Mouse (Mus musculus) limb, embryonic 14.5 days (tissue): ENCODE measurements around the gene Tent5b. TPM values are rescaled to one million over a fixed set of nuclear protein-coding genes. Genes with fewer than 3 reads are reported as not detected.

Source experiments
- ATAC-seq: fragments of 200-750 bp; cut with Nextera tagmentation; 2 replicates; pipeline ENCODE4 v1.8.0; 2017; ENCODE audit warnings: low read depth, moderate number of reproducible peaks, moderate TSS enrichment; ENCODE audit not compliant: low FRiP score
- DNase-seq: peaks from one replicate; pipeline ENCODE4 v3.0.0-alpha.2; 2015; ENCODE audit warnings: low spot score
- H3K27ac ChIP-seq: fragments of 300-500 bp; sonication (generic); replicated peaks from 2 replicates; pipeline ENCODE4 v1.5.1; 2014; ENCODE audit warnings: low read depth, mild to moderate bottlenecking, low read length, moderate library complexity, mixed read lengths
- H3K27me3 ChIP-seq: fragments of 300-500 bp; sonication (generic); 2 replicates; pipeline ENCODE4 v1.6.1; 2014; ENCODE audit warnings: low read length, mixed read lengths; ENCODE audit not compliant: control insufficient read depth, insufficient read depth
- H3K36me3 ChIP-seq: fragments of 300-500 bp; sonication (generic); 2 replicates; pipeline ENCODE4 v1.6.1; 2014; ENCODE audit warnings: mild to moderate bottlenecking, low read length, moderate library complexity, mixed read lengths; ENCODE audit not compliant: control insufficient read depth, insufficient read depth
- H3K4me1 ChIP-seq: fragments of 300-500 bp; sonication (generic); 2 replicates; pipeline ENCODE4 v1.6.1; 2014; ENCODE audit warnings: antibody characterized with exemption, low read length, mixed read lengths; ENCODE audit not compliant: control insufficient read depth, insufficient read depth
- H3K4me2 ChIP-seq: fragments of 300-500 bp; sonication (generic); replicated peaks from 2 replicates; pipeline ENCODE4 v1.6.1; 2014; ENCODE audit warnings: low read depth, mild to moderate bottlenecking, low read length, moderate library complexity; ENCODE audit not compliant: severe bottlenecking
- H3K4me3 ChIP-seq: fragments of 300-500 bp; sonication (generic); replicated peaks from 2 replicates; pipeline ENCODE4 v1.5.1; 2014; ENCODE audit warnings: low read length
- H3K9ac ChIP-seq: fragments of 300-500 bp; sonication (generic); 2 replicates; pipeline ENCODE4 v1.6.1; 2014; ENCODE audit warnings: mild to moderate bottlenecking, low read depth, low read length, moderate library complexity; ENCODE audit not compliant: severe bottlenecking
- H3K9me3 ChIP-seq: fragments of 300-500 bp; sonication (generic); 2 replicates; pipeline ENCODE4 v1.6.1; 2016; ENCODE audit warnings: low read length; ENCODE audit not compliant: control insufficient read depth
- POLR2A ChIP-seq: fragments of 200-500 bp; IDR thresholded peaks from 2 replicates; pipeline ENCODE4 v1.8.0; 2012; ENCODE audit warnings: inconsistent platforms, mild to moderate bottlenecking, moderate library complexity, borderline replicate concordance; ENCODE audit not compliant: insufficient read depth, insufficient read length; ENCODE audit errors: extremely low read depth
- WGBS: fragments of 180-500 bp; shearing (Covaris S2); extraction: QIAGEN DNeasy Blood & Tissue Kit; methylation state at CpG from one replicate; pipeline ENCODE4 v1.1.7; 2014; 5-methylcytosine and 5-hydroxymethylcytosine counted together
- polyA plus RNA-seq, 2 experiments: library from polyadenylated mRNA; depleted of rRNA in 1 of 2; stranded (reverse) in 1 of 2; unstranded in 1 of 2; fragments of >200 nt; fragmentation: Nextera tagmentation in 1 of 2; extraction: Ambion mirVana in 1 of 2; gene quantifications; 2 replicates each; pipeline versions ENCODE4 v1.2.1 to v1.2.3; 2012 to 2014

The Tent5b gene
- polyA plus RNA-seq, 2 experiments = 0.80 to 1.7 TPM

GRCm38 (mm10) chr4:133498160-133498724 is 18.3 kb downstream of the Tent5b start, which contains the start of gene Trnp1:
Gene Trnp1, minus strand, starts transcription at chr4:133498550.
- peak; percentile 93 for DNase-seq
- no peaks in the 10 kb centered on the region for H3K36me3 ChIP-seq
- H3K27ac ChIP-seq = no peak within 1 kb of the TSS
- peak within 1 kb of the TSS; percentile 68 for H3K9ac ChIP-seq
- peaks cover 15% of the 10 kb centered on the region for H3K4me1 ChIP-seq
- H3K9me3 ChIP-seq = no peaks in the 10 kb centered on the region
- peak within 1 kb of the TSS; percentile 99 for H3K4me2 ChIP-seq
- peak; percentile 93 for ATAC-seq
- peaks cover 54% of the 10 kb centered on the region for H3K27me3 ChIP-seq
- 0 out of 2 replicates have a peak, but pooled peaks have one; percentile 24 for TF ChIP-seq POLR2A
- WGBS = under 1% methylated on average over 32 of the region's 53 CpGs
- peak within 1 kb of the TSS; percentile 66 for H3K4me3 ChIP-seq

- no peaks in the 10 kb centered on the region for H3K9me3 ChIP-seq
- H3K4me2 ChIP-seq = no peak overlapping the region
- 54% methylated on average over 7 of the region's 7 CpGs for WGBS
- ATAC-seq (no peak), DNase-seq (no peak)
- no peak overlapping the region for H3K27ac ChIP-seq
- peaks cover 10% of the 10 kb centered on the region for H3K4me1 ChIP-seq
- no peak for TF ChIP-seq POLR2A
- H3K4me3 ChIP-seq = no peak overlapping the region
- no peak overlapping the region for H3K9ac ChIP-seq
- no peaks in the 10 kb centered on the region for H3K36me3 ChIP-seq
- H3K27me3 ChIP-seq = peaks cover 42% of the 10 kb centered on the region
Observed at GRCm38 (mm10) chr4:133501514-133501913, 21.6 kb downstream of the Tent5b start.

GRCm38 (mm10) chr4:133504300-133504699 is 24.4 kb downstream of the Tent5b start:
- TF ChIP-seq POLR2A = no peak
- H3K36me3 ChIP-seq = no peaks in the 10 kb centered on the region
- no peak overlapping the region for H3K9ac ChIP-seq
- no peak overlapping the region for H3K4me2 ChIP-seq
- WGBS = 51% methylated on average over 5 of the region's 5 CpGs
- no peaks in the 10 kb centered on the region for H3K9me3 ChIP-seq
- ATAC-seq (no peak), DNase-seq (no peak)
- peaks cover 22% of the 10 kb centered on the region for H3K27me3 ChIP-seq
- H3K4me1 ChIP-seq = no peaks in the 10 kb centered on the region
- no peak overlapping the region for H3K27ac ChIP-seq
- no peak overlapping the region for H3K4me3 ChIP-seq

GRCm38 (mm10) chr4:133504755-133505485 is 25.0 kb downstream of the Tent5b start:
- TF ChIP-seq POLR2A = no peak
- WGBS = 57% methylated on average over 9 of the region's 9 CpGs
- no peak for ATAC-seq

GRCm38 (mm10) chr4:133506573-133506972 is 26.6 kb downstream of the Tent5b start:
- 57% methylated on average over 5 of the region's 5 CpGs for WGBS
- DNase-seq (no peak), ATAC-seq (no peak)
- Histone ChIP-seq H3K4me2 (no peak overlapping the region), H3K9me3 (no peaks in the 10 kb centered on the region), H3K9ac (no peak overlapping the region), H3K27me3 (peaks cover 7% of the 10 kb centered on the region; the same call in 1 of the 2 replicates), H3K4me3 (no peak overlapping the region), H3K27ac (no peak overlapping the region), H3K4me1 (no peaks in the 10 kb centered on the region), H3K36me3 (no peaks in the 10 kb centered on the region)
- TF ChIP-seq POLR2A = no peak

More at GRCm38 (mm10) chr4:133504755-133505485, 25.0 kb downstream of the Tent5b start:
- Histone ChIP-seq H3K27ac (no peak overlapping the region), H3K4me3 (no peak overlapping the region), H3K9me3 (no peaks in the 10 kb centered on the region), H3K4me1 (no peaks in the 10 kb centered on the region), H3K27me3 (peaks cover 17% of the 10 kb centered on the region), H3K36me3 (no peaks in the 10 kb centered on the region), H3K9ac (no peak overlapping the region), H3K4me2 (no peak overlapping the region)
- no peak for DNase-seq
